Mouse (Mus musculus) midbrain, embryonic 16.5 days (tissue): ENCODE data around the gene Rtl4. TPM values are rescaled to one million over a fixed set of nuclear protein-coding genes. Genes with fewer than 3 reads are reported as not detected.

Experiments
- ATAC-seq: fragments of 200-750 bp; cut with Nextera tagmentation; 2 replicates; pipeline ENCODE4 v1.8.0; 2017; ENCODE audit warnings: moderate TSS enrichment
- H3K27ac ChIP-seq: fragments of 300-500 bp; sonication (generic); 2 replicates; pipeline ENCODE4 v1.5.1; 2014; ENCODE audit warnings: mild to moderate bottlenecking, low read length, mixed read lengths
- H3K27me3 ChIP-seq: fragments of 300-500 bp; sonication (generic); 2 replicates; pipeline ENCODE4 v1.6.1; 2014; ENCODE audit warnings: low read depth, low read length, mixed read lengths; ENCODE audit not compliant: control insufficient read depth, insufficient read depth
- H3K36me3 ChIP-seq: fragments of 300-500 bp; sonication (generic); 2 replicates; pipeline ENCODE4 v1.6.1; 2014; ENCODE audit warnings: mild to moderate bottlenecking, low read length, moderate library complexity, mixed read lengths; ENCODE audit not compliant: control insufficient read depth, insufficient read depth
- H3K4me1 ChIP-seq: fragments of 300-500 bp; sonication (generic); 2 replicates; pipeline ENCODE4 v1.6.1; 2014; ENCODE audit warnings: mild to moderate bottlenecking, low read length, mixed read lengths; ENCODE audit not compliant: control insufficient read depth, insufficient read depth
- H3K4me2 ChIP-seq: fragments of 300-500 bp; sonication (generic); 2 replicates; pipeline ENCODE4 v1.6.1; 2014; ENCODE audit warnings: mild to moderate bottlenecking, low read length, mixed read lengths
- H3K4me3 ChIP-seq: fragments of 300-500 bp; sonication (generic); 2 replicates; pipeline ENCODE4 v1.5.1; 2014; ENCODE audit warnings: low read depth, mild to moderate bottlenecking, low read length, moderate library complexity, mixed read lengths
- H3K9ac ChIP-seq: fragments of 300-500 bp; sonication (generic); 2 replicates; pipeline ENCODE4 v1.6.1; 2014; ENCODE audit warnings: low read depth, low read length, mixed read lengths
- H3K9me3 ChIP-seq: fragments of 300-500 bp; sonication (generic); replicated peaks from 2 replicates; pipeline ENCODE4 v1.6.1; 2014; ENCODE audit warnings: mild to moderate bottlenecking, low read length, mixed read lengths; ENCODE audit not compliant: control insufficient read depth, poor library complexity, severe bottlenecking
- WGBS: fragments of 180-500 bp; shearing (Covaris S2); extraction: QIAGEN DNeasy Blood & Tissue Kit; methylation state at CpG from one replicate; pipeline ENCODE4 v1.1.7; 2014; 5-methylcytosine and 5-hydroxymethylcytosine counted together
- polyA plus RNA-seq: library from polyadenylated mRNA; unstranded; fragments of >200 nt; fragmentation: Nextera tagmentation; extraction: Ambion mirVana; gene quantifications from 2 replicates; pipeline ENCODE4 v1.2.1, GENCODE M21; 2015

Gene Rtl4
- polyA plus RNA-seq: 0.91 and 1.2 TPM in 2 replicates

- no peaks in the 10 kb centered on the region for H3K9me3 ChIP-seq
- H3K27ac ChIP-seq: no peak within 1 kb of the TSS
- H3K4me1 ChIP-seq: no peaks in the 10 kb centered on the region
- peak within 1 kb of the TSS; percentile 69 for H3K4me2 ChIP-seq
- H3K4me3 ChIP-seq: peak within 1 kb of the TSS; percentile 45
- 21% methylated on average over 15 of the region's 31 CpGs for WGBS
- H3K27me3 ChIP-seq: peaks cover 4% of the 10 kb centered on the region
- peak within 1 kb of the TSS; percentile 64 for H3K9ac ChIP-seq
- peak; percentile 83 for ATAC-seq
- no peaks in the 10 kb centered on the region for H3K36me3 ChIP-seq
Observed at GRCm38 (mm10) chrX:144688207-144689118, at the start of gene Rtl4. TSS of gene Rtl4 (plus strand) at chrX:144688907.

- Histone ChIP-seq H3K4me2 (no peak overlapping the region), H3K27me3 (no peaks in the 10 kb centered on the region), H3K9me3 (no peaks in the 10 kb centered on the region), H3K9ac (no peak overlapping the region), H3K27ac (no peak overlapping the region), H3K4me3 (no peak overlapping the region), H3K4me1 (no peaks in the 10 kb centered on the region), H3K36me3 (no peaks in the 10 kb centered on the region)
- WGBS: 61% methylated on average over 2 of the region's 3 CpGs
- ATAC-seq: no peak
Observed at GRCm38 (mm10) chrX:144644756-144645155, 44.0 kb upstream of the Rtl4 start.

DNA sequence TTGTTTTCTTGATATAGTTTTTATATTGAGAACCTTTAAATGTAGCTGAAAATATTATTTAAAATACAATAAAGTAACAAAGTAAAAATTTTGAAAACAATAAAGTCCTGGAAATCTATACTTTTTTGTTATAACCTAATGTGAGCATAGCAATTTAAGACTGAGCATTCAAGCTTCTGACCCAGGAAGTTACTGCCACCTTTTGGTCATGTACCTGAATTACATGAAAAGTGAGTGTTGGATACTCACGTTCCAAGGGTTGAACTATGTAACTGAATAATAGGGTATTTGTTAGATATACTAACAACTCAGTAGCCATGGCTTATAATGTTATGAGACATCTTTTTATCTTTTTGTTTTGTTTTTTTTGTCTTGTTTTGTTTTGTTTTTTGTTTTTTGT, 43.3 kb upstream of the Rtl4 start:
- ATAC-seq: no peak
- no peaks in the 10 kb centered on the region for H3K9me3 ChIP-seq
- no peaks in the 10 kb centered on the region for H3K4me1 ChIP-seq
- H3K9ac ChIP-seq: no peak overlapping the region
- H3K27me3 ChIP-seq: no peaks in the 10 kb centered on the region
- H3K36me3 ChIP-seq: no peaks in the 10 kb centered on the region
- no peak overlapping the region for H3K4me2 ChIP-seq
- H3K4me3 ChIP-seq: no peak overlapping the region
- no peak overlapping the region for H3K27ac ChIP-seq
- WGBS: 32% methylated on average over 1 of the region's 1 CpGs

DNA sequence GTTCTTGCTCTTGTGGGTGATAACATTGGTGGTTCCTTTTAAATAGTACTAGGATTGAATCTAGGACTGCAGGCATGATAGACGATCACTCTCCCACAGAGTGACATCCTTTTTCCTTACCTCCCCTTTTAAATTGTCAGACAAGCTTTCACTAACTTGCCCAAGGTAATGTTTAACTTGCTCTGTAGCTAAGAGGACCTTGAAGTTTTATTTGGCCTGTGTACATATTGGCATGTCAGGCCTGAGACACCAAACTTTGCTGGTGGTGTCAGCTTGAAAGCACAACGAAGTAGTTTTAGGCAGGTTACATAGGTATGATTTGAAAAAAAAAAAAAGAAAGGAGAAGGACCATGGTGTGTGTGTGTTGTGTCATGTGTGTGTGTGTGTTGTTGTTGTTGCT, 36.5 kb upstream of the Rtl4 start:
- Histone ChIP-seq H3K4me2 (no peak overlapping the region), H3K9me3 (no peaks in the 10 kb centered on the region), H3K4me1 (no peaks in the 10 kb centered on the region), H3K4me3 (no peak overlapping the region), H3K27me3 (no peaks in the 10 kb centered on the region), H3K36me3 (no peaks in the 10 kb centered on the region), H3K27ac (no peak overlapping the region), H3K9ac (no peak overlapping the region)
- 86% methylated on average over 2 of the region's 2 CpGs for WGBS
- no peak for ATAC-seq

- peak overlapping the region; percentile 45 for H3K4me3 ChIP-seq
- no peaks in the 10 kb centered on the region for H3K4me1 ChIP-seq
- H3K4me2 ChIP-seq: peak overlapping the region; percentile 69
- H3K27me3 ChIP-seq: peaks cover 4% of the 10 kb centered on the region
- no peaks in the 10 kb centered on the region for H3K9me3 ChIP-seq
- H3K27ac ChIP-seq: no peak overlapping the region
- peak; percentile 27; the same call in 1 of the 2 replicates for ATAC-seq
- 25% methylated on average over 20 of the region's 20 CpGs for WGBS
- H3K36me3 ChIP-seq: no peaks in the 10 kb centered on the region
- H3K9ac ChIP-seq: peak overlapping the region; percentile 64; the same call in 1 of the 2 replicates
Observed at GRCm38 (mm10) chrX:144687742-144688141, 965 bp upstream of the Rtl4 start.

GRCm38 (mm10) chrX:144688142-144688206, 733 bp upstream of the Rtl4 start, which contains the start of gene Trpc5:
TSS of gene Trpc5 (minus strand) at chrX:144688180.
- Histone ChIP-seq H3K9ac (peak within 1 kb of the TSS; percentile 64), H3K27me3 (peaks cover 4% of the 10 kb centered on the region), H3K4me2 (peak within 1 kb of the TSS; percentile 69), H3K36me3 (no peaks in the 10 kb centered on the region), H3K27ac (no peak within 1 kb of the TSS), H3K4me3 (peak within 1 kb of the TSS; percentile 45), H3K9me3 (no peaks in the 10 kb centered on the region), H3K4me1 (no peaks in the 10 kb centered on the region)
- no peak for ATAC-seq
- WGBS: 40% methylated on average over 1 of the region's 1 CpGs

DNA sequence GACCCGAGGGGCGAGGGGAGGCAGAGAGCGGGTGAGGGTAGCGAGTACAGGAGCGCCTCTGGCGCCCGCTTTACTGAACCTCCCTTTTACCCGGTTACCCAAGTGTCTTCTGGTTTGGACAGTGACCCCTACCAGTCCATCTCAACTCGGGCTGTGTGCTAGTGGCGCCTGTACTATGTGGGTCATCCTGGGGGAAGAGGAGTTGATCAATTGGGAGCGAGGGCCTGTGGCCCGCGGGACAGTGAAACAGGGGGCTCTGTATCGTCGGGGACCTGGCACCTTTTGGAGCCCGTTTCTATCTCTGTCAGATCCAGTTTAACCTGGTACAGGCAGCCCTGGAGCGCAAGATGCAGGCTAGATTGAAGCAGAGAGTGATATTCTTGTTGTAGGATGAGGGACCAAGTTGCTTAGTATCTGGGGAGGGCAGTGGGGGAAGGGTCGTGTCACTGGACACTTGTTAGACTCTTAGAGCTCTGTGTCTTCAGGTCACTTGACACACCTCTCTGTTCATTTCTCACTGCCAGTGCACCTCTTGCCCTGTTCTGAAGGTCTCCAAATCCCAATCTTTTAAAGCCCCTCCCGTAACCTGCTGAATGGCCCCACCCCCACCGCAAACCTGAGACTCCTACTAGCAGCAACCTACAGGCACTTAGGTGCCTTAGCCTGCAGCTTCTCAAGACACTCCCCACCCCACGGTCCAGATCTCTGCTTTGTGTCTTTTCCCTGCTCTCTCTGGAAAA, 582 bp downstream of the Rtl4 start:
- Histone ChIP-seq H3K4me1 (no peaks in the 10 kb centered on the region), H3K4me3 (peak overlapping the region; percentile 45), H3K9ac (peak overlapping the region; percentile 64), H3K27ac (no peak overlapping the region), H3K36me3 (no peaks in the 10 kb centered on the region), H3K27me3 (peaks cover 4% of the 10 kb centered on the region), H3K4me2 (peak overlapping the region; percentile 69), H3K9me3 (no peaks in the 10 kb centered on the region)
- ATAC-seq: peak; percentile 83
- 23% methylated on average over 18 of the region's 21 CpGs for WGBS

GRCm38 (mm10) chrX:144689859-144690181, 1.1 kb downstream of the Rtl4 start:
- WGBS: 8% methylated on average over 7 of the region's 7 CpGs
- H3K4me1 ChIP-seq: no peaks in the 10 kb centered on the region
- peak overlapping the region; percentile 45 for H3K4me3 ChIP-seq
- no peak overlapping the region for H3K9ac ChIP-seq
- H3K36me3 ChIP-seq: no peaks in the 10 kb centered on the region
- H3K27ac ChIP-seq: no peak overlapping the region
- H3K4me2 ChIP-seq: peak overlapping the region; percentile 69
- peak; percentile 50 for ATAC-seq
- H3K9me3 ChIP-seq: no peaks in the 10 kb centered on the region
- H3K27me3 ChIP-seq: peaks cover 4% of the 10 kb centered on the region

- no peak overlapping the region for H3K4me3 ChIP-seq
- no peak overlapping the region for H3K9ac ChIP-seq
- WGBS: 90% methylated on average over 1 of the region's 1 CpGs
- no peaks in the 10 kb centered on the region for H3K27me3 ChIP-seq
- ATAC-seq: no peak
- H3K9me3 ChIP-seq: no peaks in the 10 kb centered on the region
- no peak overlapping the region for H3K27ac ChIP-seq
- H3K4me1 ChIP-seq: no peaks in the 10 kb centered on the region
- no peaks in the 10 kb centered on the region for H3K36me3 ChIP-seq
- no peak overlapping the region for H3K4me2 ChIP-seq
Observed at GRCm38 (mm10) chrX:144716330-144716729, 27.6 kb downstream of the Rtl4 start.
